Mouse (Mus musculus) liver, embryonic 14.5 days (tissue): ENCODE data around the gene Hrct1. TPM values are rescaled to one million over a fixed set of nuclear protein-coding genes. Genes with fewer than 3 reads are reported as not detected.

Source experiments
- ATAC-seq: fragments of 200-750 bp; cut with Nextera tagmentation; 2 replicates; pipeline ENCODE4 v1.8.0; 2017; ENCODE audit warnings: moderate number of reproducible peaks, mild to moderate bottlenecking, moderate library complexity; ENCODE audit not compliant: insufficient read depth
- DNase-seq, 3 experiments: peaks; one replicate each; pipeline ENCODE4 v3.0.0-alpha.2; 2012 to 2013; ENCODE audit warnings: low read depth in 3 of 3, low spot score in 3 of 3
- H3K27ac ChIP-seq: fragments of 300-500 bp; sonication (generic); 2 replicates; pipeline ENCODE4 v1.5.1; 2014; ENCODE audit warnings: moderate library complexity, mild to moderate bottlenecking, control low read depth, inconsistent platforms
- H3K27me3 ChIP-seq: fragments of 300-500 bp; sonication (generic); 2 replicates; pipeline ENCODE4 v1.6.1; 2014; ENCODE audit warnings: mild to moderate bottlenecking, low read length, moderate library complexity; ENCODE audit not compliant: control insufficient read depth, insufficient read depth
- H3K36me3 ChIP-seq: fragments of 300-500 bp; sonication (generic); replicated peaks from 2 replicates; pipeline ENCODE4 v1.6.1; 2014; ENCODE audit warnings: low read depth; ENCODE audit not compliant: control insufficient read depth, insufficient read depth
- H3K4me1 ChIP-seq, 2 experiments: fragments of 200-500 bp in 1 of 2; fragments of 300-500 bp in 1 of 2; sonication (generic) in 1 of 2; replicated peaks; 2 replicates each; pipeline ENCODE4 v1.6.1; 2012 to 2014; ENCODE audit warnings: antibody characterized with exemption in 1 of 2, inconsistent platforms in 1 of 2, low read length in 1 of 2; ENCODE audit not compliant: control insufficient read depth in 2 of 2, insufficient read depth in 2 of 2
- H3K4me2 ChIP-seq: fragments of 300-500 bp; sonication (generic); 2 replicates; pipeline ENCODE4 v1.6.1; 2014; ENCODE audit warnings: low read depth, mild to moderate bottlenecking, control low read depth, moderate library complexity
- H3K4me3 ChIP-seq, 2 experiments: fragments of 200-500 bp in 1 of 2; fragments of 300-500 bp in 1 of 2; sonication (generic) in 1 of 2; 2 replicates each; pipeline ENCODE4 v1.5.1; 2012 to 2014; ENCODE audit warnings: low read depth in 2 of 2, low read length in 2 of 2, mild to moderate bottlenecking in 2 of 2, control low read depth in 1 of 2, inconsistent platforms in 1 of 2, moderate library complexity in 1 of 2; ENCODE audit not compliant: insufficient read depth in 1 of 2
- H3K9ac ChIP-seq: fragments of 300-500 bp; sonication (generic); replicated peaks from 2 replicates; pipeline ENCODE4 v1.6.1; 2014; ENCODE audit warnings: mild to moderate bottlenecking, control low read depth, moderate library complexity
- H3K9me3 ChIP-seq: fragments of 300-500 bp; sonication (generic); 2 replicates; pipeline ENCODE4 v1.6.1; 2016; ENCODE audit warnings: low read length, mixed read lengths; ENCODE audit not compliant: control insufficient read depth
- CTCF ChIP-seq: IDR thresholded peaks from 2 replicates; pipeline ENCODE4 v1.5.1; 2016; ENCODE audit warnings: antibody characterized with exemption, low read depth, control low read depth
- EP300 ChIP-seq: IDR thresholded peaks from 2 replicates; pipeline ENCODE4 v1.6.1; 2016; ENCODE audit warnings: antibody characterized with exemption, low read depth
- WGBS: fragments of 180-500 bp; shearing (Covaris S2); extraction: QIAGEN DNeasy Blood & Tissue Kit; methylation state at CpG from one replicate; pipeline ENCODE4 v1.1.7; 2014; ENCODE audit not compliant: insufficient replicate concordance; 5-methylcytosine and 5-hydroxymethylcytosine counted together
- polyA plus RNA-seq, 2 experiments: library from polyadenylated mRNA; depleted of rRNA in 1 of 2; stranded (reverse) in 1 of 2; unstranded in 1 of 2; fragments of >200 nt; fragmentation: Nextera tagmentation in 1 of 2; extraction: Ambion mirVana in 1 of 2; gene quantifications; 2 replicates each; pipeline versions ENCODE4 v1.2.1 to v1.2.3; 2012 to 2014

The Hrct1 gene
- polyA plus RNA-seq, 2 experiments: 0.06 to 0.08 TPM

GRCm38 (mm10) chr4:43760460-43760859, 33.5 kb downstream of the Hrct1 start:
- no peak overlapping the region for H3K4me3 ChIP-seq
- no peak overlapping the region for H3K27ac ChIP-seq
- H3K4me1 ChIP-seq: no peaks in the 10 kb centered on the region
- H3K9ac ChIP-seq: no peak overlapping the region
- no peaks in the 10 kb centered on the region for H3K36me3 ChIP-seq
- peak; percentile 59 for TF ChIP-seq CTCF
- TF ChIP-seq EP300: no peak
- no peak for ATAC-seq
- H3K9me3 ChIP-seq: no peaks in the 10 kb centered on the region
- H3K27me3 ChIP-seq: no peaks in the 10 kb centered on the region
- WGBS: 60% methylated on average over 10 of the region's 10 CpGs
- DNase-seq: no peak
- H3K4me2 ChIP-seq: no peak overlapping the region

GRCm38 (mm10) chr4:43761336-43761735, 34.3 kb downstream of the Hrct1 start:
- Histone ChIP-seq H3K27ac (no peak overlapping the region), H3K9ac (no peak overlapping the region), H3K9me3 (no peaks in the 10 kb centered on the region), H3K27me3 (no peaks in the 10 kb centered on the region), H3K4me1 (no peaks in the 10 kb centered on the region), H3K4me3 (no peak overlapping the region), H3K4me2 (no peak overlapping the region), H3K36me3 (no peaks in the 10 kb centered on the region)
- WGBS: 41% methylated on average over 2 of the region's 2 CpGs
- DNase-seq (no peak), ATAC-seq (no peak)
- TF ChIP-seq CTCF: peak; percentile 29
- no peak for TF ChIP-seq EP300

GRCm38 (mm10) chr4:43763410-43763809, 36.4 kb downstream of the Hrct1 start:
- no peaks in the 10 kb centered on the region for H3K9me3 ChIP-seq
- DNase-seq (no peak), ATAC-seq (no peak)
- H3K4me1 ChIP-seq: no peaks in the 10 kb centered on the region
- no peak overlapping the region for H3K27ac ChIP-seq
- TF ChIP-seq CTCF (peak; percentile 67), EP300 (no peak)
- H3K27me3 ChIP-seq: no peaks in the 10 kb centered on the region
- no peak overlapping the region for H3K4me2 ChIP-seq
- WGBS: 19% methylated on average over 7 of the region's 7 CpGs
- H3K4me3 ChIP-seq: no peak overlapping the region
- no peak overlapping the region for H3K9ac ChIP-seq
- H3K36me3 ChIP-seq: no peaks in the 10 kb centered on the region

GRCm38 (mm10) chr4:43768341-43768740, 41.4 kb downstream of the Hrct1 start:
- WGBS: 50% methylated on average over 5 of the region's 5 CpGs
- ATAC-seq: no peak
- DNase-seq: no peak

GRCm38 (mm10) chr4:43769374-43769773, 42.4 kb downstream of the Hrct1 start:
- ATAC-seq: no peak
- DNase-seq: no peak
- H3K4me3 ChIP-seq: no peak overlapping the region
- no peaks in the 10 kb centered on the region for H3K4me1 ChIP-seq
- H3K36me3 ChIP-seq: no peaks in the 10 kb centered on the region
- H3K4me2 ChIP-seq: no peak overlapping the region
- H3K9me3 ChIP-seq: no peaks in the 10 kb centered on the region
- no peak overlapping the region for H3K9ac ChIP-seq
- TF ChIP-seq CTCF (0 out of 2 replicates have a peak, but pooled peaks have one; percentile 16), EP300 (no peak)
- 78% methylated on average over 2 of the region's 2 CpGs for WGBS
- no peaks in the 10 kb centered on the region for H3K27me3 ChIP-seq
- no peak overlapping the region for H3K27ac ChIP-seq

More at GRCm38 (mm10) chr4:43768341-43768740, 41.4 kb downstream of the Hrct1 start:
- Histone ChIP-seq H3K27me3 (no peaks in the 10 kb centered on the region), H3K4me1 (no peaks in the 10 kb centered on the region), H3K36me3 (no peaks in the 10 kb centered on the region), H3K4me3 (no peak overlapping the region), H3K9me3 (no peaks in the 10 kb centered on the region), H3K27ac (no peak overlapping the region), H3K4me2 (no peak overlapping the region), H3K9ac (no peak overlapping the region)
- TF ChIP-seq CTCF (no peak), EP300 (no peak)
